Mouse (Mus musculus): ENCODE measurements around the gene Pum2. TPM values are rescaled to one million over a fixed set of nuclear protein-coding genes. Genes with fewer than 3 reads are reported as not detected.
"Not testable (repeated sequence)": the region's sequence is repeated elsewhere in the genome, so short reads cannot be mapped to it uniquely, and the experiment has no call there.

Gene Pum2
- polyA plus RNA-seq, 1 experiment from 2014 or later = 64.0 TPM

DNA sequence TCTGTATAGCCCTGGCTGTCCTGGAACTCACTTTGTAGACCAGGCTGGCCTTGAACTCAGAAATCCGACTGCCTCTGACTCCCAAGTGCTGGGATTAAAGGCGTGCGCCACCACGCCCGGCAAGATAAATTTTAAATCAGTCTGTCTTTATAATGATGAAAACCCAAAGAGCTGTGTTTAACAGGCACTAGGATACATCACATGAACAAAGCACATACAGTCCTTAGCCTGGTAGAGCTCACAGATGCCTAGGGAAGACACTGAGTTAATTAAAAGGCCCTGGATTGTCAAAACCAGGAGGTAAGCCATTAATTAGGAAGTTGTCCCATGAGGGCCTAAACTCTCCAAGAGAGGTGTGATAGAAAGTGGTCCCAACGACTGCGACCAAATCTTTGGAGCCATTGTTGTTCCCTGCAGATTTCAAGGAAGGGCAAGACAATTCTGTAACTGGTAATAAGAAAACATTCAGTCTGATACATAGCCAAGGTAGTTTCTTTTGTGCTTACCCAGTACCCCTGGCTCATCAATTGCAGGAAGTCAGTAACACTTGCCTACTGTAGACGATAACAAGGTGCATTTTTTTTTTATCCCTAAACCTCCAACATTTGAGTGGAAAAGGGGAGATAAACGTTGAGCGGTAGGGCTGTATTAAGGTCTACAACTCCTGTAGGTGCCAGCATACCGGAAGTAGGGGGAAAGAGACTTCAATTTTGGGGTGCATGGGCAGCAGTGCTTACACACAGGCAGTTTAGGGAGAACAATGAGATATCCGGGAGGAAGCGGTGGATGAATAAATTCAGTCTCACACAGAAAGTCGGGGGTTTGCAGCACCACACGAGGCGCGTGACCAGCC lies 587 bp upstream of the Pum2 start:
- H3K9me3 ChIP-seq (replicated peaks) = no peaks in the 10 kb centered on the region
- H3K27ac ChIP-seq = peak overlapping the region; percentile 98
- H3K9ac ChIP-seq = peak overlapping the region; percentile 73
- peak; percentile 7; the same call in 1 of the 2 replicates for ATAC-seq (ENCODE audit: low FRiP score)
- H3K4me3 ChIP-seq = peak overlapping the region; percentile 95
- 39% methylated on average over 17 of the region's 17 CpGs for WGBS
- peak overlapping the region; percentile 83 for H3K4me2 ChIP-seq (replicated peaks)
- peaks cover 19% of the 10 kb centered on the region for H3K4me1 ChIP-seq
- no peaks in the 10 kb centered on the region for H3K36me3 ChIP-seq
- no peaks in the 10 kb centered on the region for H3K27me3 ChIP-seq

DNA sequence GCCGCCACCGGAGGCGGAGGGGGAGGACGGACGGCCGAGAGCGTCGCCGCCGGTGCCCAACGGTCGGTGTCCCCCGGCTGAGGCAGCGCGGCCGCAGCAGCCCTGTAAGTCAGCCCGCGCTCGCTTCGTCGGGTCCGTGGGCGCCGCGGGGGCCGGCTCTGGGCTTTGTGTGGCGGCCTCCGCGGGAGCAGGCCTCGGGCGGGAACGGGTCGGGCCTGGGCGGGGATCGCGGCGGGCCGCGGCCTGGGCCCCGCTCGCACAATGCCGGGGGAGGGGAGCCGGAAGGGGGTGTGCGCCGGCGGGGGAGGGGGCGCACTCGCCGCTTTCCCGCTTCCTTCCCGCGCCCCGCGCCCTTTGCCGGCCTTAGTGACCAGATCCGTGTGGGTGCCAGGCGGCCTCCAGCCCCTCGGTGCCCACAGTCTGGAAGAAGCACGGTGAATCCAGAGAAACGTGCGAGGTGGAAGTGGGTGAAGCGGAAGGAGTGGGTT lies 487 bp downstream of the Pum2 start:
- ATAC-seq (ENCODE audit: low FRiP score) = peak; percentile 83
- H3K4me1 ChIP-seq = peaks cover 19% of the 10 kb centered on the region
- WGBS = under 1% methylated on average over 27 of the region's 62 CpGs

DNA sequence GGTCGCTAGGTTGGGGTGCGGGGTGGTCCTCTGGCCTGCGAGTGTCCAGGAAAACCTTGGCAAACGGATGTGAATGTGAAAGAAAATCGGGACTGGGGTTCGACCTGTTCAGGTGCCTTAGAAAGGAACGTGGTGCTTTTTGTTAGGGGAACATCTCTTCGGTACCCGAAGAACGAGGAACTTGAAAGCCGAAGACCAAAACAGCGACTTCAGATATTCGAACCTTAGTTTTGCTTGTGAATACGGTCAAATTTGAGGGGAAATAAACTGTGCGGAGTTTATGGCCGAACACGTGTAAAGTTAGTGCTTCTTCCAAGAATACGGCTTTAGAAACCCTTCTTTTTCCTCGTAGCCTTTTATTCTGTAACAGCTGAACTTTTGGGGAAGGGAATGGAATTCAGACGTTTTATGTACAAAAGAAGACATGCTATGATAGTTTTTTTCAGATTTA lies 982 bp downstream of the Pum2 start:
- no peaks in the 10 kb centered on the region for H3K36me3 ChIP-seq
- peak overlapping the region; percentile 98 for H3K27ac ChIP-seq
- under 1% methylated on average over 20 of the region's 20 CpGs for WGBS

More for the DNA sequence above, 487 bp downstream of the Pum2 start:
- H3K4me3 ChIP-seq = peak overlapping the region; percentile 95
- peak overlapping the region; percentile 98 for H3K27ac ChIP-seq
- peak overlapping the region; percentile 83 for H3K4me2 ChIP-seq (replicated peaks)
- H3K27me3 ChIP-seq = no peaks in the 10 kb centered on the region
- H3K36me3 ChIP-seq = no peaks in the 10 kb centered on the region
- peak overlapping the region; percentile 100 for H3K9ac ChIP-seq
- H3K9me3 ChIP-seq (replicated peaks) = no peaks in the 10 kb centered on the region

DNA sequence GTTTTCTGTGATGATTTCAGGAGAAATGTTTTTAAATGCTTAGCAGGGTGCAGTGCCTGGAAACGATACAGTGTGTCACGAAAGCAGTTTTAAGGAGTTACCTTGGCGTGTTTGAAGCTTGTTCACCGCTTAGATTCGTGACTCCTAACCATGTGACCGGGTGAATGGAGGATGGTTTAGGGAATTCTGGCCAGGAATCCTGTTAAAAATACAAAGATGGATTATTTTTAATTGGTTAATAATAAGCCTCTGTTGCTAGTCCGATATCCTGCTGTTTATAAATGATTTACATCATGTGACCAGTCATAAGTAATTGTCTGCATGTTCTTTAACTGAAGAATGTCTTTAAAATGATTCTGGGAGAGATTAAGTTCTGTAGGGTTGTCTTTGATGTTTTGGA lies 1.4 kb downstream of the Pum2 start:
- Histone ChIP-seq H3K4me1 (peaks cover 19% of the 10 kb centered on the region), H3K9me3 (replicated peaks) (no peaks in the 10 kb centered on the region), H3K4me2 (replicated peaks) (peak overlapping the region; percentile 83), H3K27me3 (no peaks in the 10 kb centered on the region), H3K9ac (peak overlapping the region; percentile 100), H3K27ac (no peak overlapping the region), H3K36me3 (0 out of 2 replicates have a peak, but pooled peaks cover under 1% of the 10 kb centered on the region), H3K4me3 (peak overlapping the region; percentile 95)
- no peak for ATAC-seq (ENCODE audit: low FRiP score)
- WGBS = under 1% methylated on average over 7 of the region's 7 CpGs

More for the DNA sequence above, 982 bp downstream of the Pum2 start:
- Histone ChIP-seq H3K9me3 (replicated peaks) (no peaks in the 10 kb centered on the region), H3K4me2 (replicated peaks) (peak overlapping the region; percentile 83), H3K4me1 (peaks cover 19% of the 10 kb centered on the region), H3K9ac (peak overlapping the region; percentile 100), H3K27me3 (no peaks in the 10 kb centered on the region), H3K4me3 (peak overlapping the region; percentile 95)
- no peak for ATAC-seq (ENCODE audit: low FRiP score)

DNA sequence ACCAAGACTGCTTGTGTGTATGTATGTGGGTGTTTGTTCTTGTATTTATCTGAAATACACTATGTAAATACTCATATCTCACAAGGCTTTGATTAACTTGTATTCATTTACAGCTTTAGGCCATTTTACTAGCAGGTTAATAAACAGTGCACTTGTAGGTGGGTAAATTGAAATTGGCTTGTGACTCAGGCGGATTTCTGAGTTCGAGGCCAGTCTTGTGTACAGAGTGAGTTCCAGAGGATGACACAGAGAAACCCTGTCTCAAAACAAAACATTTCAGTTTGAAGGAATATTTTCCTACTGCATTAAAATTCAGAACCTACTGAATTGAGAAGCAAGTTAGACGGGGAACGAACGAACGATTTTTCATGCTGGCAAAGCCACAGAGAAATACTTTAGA lies 2.4 kb downstream of the Pum2 start:
- ATAC-seq (ENCODE audit: low FRiP score) = no peak
- Histone ChIP-seq H3K4me3 (peak overlapping the region; percentile 24), H3K9ac (0 out of 2 replicates have a peak overlapping the region, but pooled peaks have one; percentile 41), H3K27ac (no peak overlapping the region), H3K27me3 (no peaks in the 10 kb centered on the region), H3K4me2 (replicated peaks) (peak overlapping the region; percentile 83), H3K9me3 (replicated peaks) (no peaks in the 10 kb centered on the region), H3K36me3 (0 out of 2 replicates have a peak, but pooled peaks cover 3% of the 10 kb centered on the region), H3K4me1 (peaks cover 19% of the 10 kb centered on the region)
- 74% methylated on average over 6 of the region's 6 CpGs for WGBS

DNA sequence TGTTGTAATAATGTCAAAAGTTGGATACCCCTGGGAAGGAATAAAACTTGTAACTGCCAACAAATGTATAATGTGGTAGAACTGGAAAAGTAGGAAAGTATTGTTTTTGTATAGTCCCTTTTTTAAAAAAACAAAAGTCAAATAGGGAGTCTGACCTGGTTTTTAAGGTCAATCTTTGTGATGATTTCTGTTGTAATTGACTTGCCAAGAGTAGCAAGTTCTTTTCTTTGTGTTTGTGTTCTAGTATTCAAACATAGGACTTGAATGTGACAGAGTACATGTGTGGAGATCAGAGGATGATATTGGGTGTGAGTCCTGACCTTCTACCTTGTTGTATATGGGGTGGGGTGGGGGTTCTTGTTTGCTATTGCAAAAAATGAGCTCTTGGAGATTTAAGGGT lies 4.0 kb downstream of the Pum2 start:
- Histone ChIP-seq H3K27me3 (no peaks in the 10 kb centered on the region), H3K27ac (no peak overlapping the region), H3K4me3 (no peak overlapping the region), H3K4me2 (replicated peaks) (no peak overlapping the region), H3K9ac (no peak overlapping the region), H3K4me1 (peaks cover 19% of the 10 kb centered on the region), H3K36me3 (0 out of 2 replicates have a peak, but pooled peaks cover 3% of the 10 kb centered on the region), H3K9me3 (replicated peaks) (no peaks in the 10 kb centered on the region)
- ATAC-seq (ENCODE audit: low FRiP score) = no peak

DNA sequence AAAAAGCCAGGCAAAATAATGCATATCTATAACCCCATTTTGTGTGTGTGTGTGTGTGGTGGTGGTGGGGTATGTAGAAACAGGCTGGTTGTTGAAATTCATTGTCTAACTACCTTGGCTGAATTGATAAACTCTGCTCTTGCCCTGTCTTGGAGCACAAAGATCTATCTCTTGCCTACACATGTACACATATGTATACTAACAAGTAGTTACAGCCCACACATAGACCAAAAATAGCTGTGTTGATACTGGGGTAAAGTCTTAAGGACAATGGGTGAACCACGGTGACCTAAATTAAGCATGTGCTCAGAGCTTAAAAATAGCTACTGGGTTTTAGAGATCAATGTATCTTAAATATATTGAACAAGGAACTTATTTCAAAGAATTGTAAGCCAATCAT lies 10.3 kb downstream of the Pum2 start:
- no peak for ATAC-seq (ENCODE audit: low FRiP score)
- Histone ChIP-seq H3K9ac (no peak overlapping the region), H3K4me1 (no peaks in the 10 kb centered on the region), H3K4me2 (replicated peaks) (no peak overlapping the region), H3K36me3 (0 out of 2 replicates have a peak, but pooled peaks cover 3% of the 10 kb centered on the region), H3K27ac (no peak overlapping the region), H3K4me3 (no peak overlapping the region), H3K27me3 (no peaks in the 10 kb centered on the region), H3K9me3 (replicated peaks) (no peaks in the 10 kb centered on the region)
- WGBS = 96% methylated on average over 1 of the region's 1 CpGs

DNA sequence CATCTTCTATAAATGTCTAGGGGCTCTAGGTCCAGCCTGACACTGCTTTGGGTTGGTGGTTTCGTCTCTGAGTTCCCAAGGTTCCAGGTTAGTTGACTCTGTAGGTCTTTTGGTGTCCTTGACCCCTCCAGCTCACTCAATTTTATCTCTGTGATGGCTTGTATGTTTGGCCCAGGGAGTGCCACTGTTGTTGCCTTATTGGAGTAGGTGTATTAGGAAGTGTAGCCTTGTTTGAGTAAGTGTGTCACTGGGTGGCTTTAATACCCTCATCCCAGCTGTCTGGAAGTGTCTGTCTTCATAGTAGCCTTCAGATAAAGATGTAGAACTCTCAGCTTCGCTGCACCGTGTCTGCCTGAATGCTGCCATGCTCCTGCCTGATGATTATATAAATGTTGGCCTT lies 11.1 kb downstream of the Pum2 start:
- no peak overlapping the region for H3K4me3 ChIP-seq
- H3K27ac ChIP-seq = no peak overlapping the region
- H3K9ac ChIP-seq = no peak overlapping the region
- H3K4me1 ChIP-seq = no peaks in the 10 kb centered on the region
- no peak for ATAC-seq (ENCODE audit: low FRiP score)
- 95% methylated on average over 3 of the region's 3 CpGs for WGBS
- H3K4me2 ChIP-seq (replicated peaks) = no peak overlapping the region
- H3K27me3 ChIP-seq = no peaks in the 10 kb centered on the region
- H3K9me3 ChIP-seq (replicated peaks) = no peaks in the 10 kb centered on the region
- H3K36me3 ChIP-seq = 0 out of 2 replicates have a peak, but pooled peaks cover 3% of the 10 kb centered on the region

DNA sequence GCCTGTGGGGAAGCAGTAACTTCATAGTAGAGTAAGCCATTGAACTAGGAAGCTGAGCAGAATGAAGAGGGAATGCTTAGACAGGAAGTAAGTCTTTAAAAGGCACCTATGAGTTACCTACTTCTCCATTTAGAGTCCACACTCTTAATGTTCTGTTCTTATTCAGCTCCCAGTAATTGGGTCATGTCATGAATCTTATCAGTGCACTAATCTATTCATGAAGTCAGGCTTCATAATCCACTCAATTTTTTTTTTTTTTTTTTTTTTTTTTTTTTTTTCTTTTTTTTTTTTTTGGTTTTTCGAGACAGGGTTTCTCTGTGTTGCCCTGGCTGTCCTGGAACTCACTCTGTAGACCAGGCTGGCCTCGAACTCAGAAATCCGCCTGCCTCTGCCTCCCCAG lies 15.9 kb downstream of the Pum2 start:
- WGBS = 82% methylated on average over 3 of the region's 3 CpGs
- not testable (repeated sequence) for H3K9ac ChIP-seq; H3K4me3 ChIP-seq; H3K4me1 ChIP-seq; H3K27ac ChIP-seq; H3K27me3 ChIP-seq; H3K9me3 ChIP-seq (replicated peaks); H3K4me2 ChIP-seq (replicated peaks); H3K36me3 ChIP-seq; ATAC-seq (ENCODE audit: low FRiP score)

DNA sequence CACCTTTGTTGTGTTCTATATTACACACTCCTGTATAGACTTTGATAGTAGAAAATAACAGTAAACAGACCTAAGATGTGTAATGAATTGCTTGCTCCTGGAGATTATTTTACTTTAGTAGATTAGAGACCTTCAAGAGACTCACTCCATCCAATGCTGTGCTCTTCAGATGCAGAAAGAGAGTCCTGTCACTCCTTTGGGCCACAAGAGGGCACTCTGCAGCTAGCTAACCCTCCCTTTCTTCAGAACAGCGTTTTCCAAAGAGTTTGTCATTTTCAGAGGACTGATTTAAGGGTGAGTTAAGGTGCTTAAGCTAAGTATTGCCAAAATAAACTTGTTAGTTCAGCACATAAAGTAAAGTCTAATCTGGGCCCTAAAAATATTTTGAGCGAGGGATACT lies 25.0 kb downstream of the Pum2 start:
- Histone ChIP-seq H3K27ac (no peak overlapping the region), H3K4me3 (no peak overlapping the region), H3K4me1 (no peaks in the 10 kb centered on the region), H3K27me3 (no peaks in the 10 kb centered on the region), H3K9me3 (replicated peaks) (no peaks in the 10 kb centered on the region), H3K4me2 (replicated peaks) (no peak overlapping the region), H3K36me3 (0 out of 2 replicates have a peak, but pooled peaks cover 2% of the 10 kb centered on the region), H3K9ac (no peak overlapping the region)
- ATAC-seq (ENCODE audit: low FRiP score) = no peak
- 73% methylated on average over 2 of the region's 2 CpGs for WGBS

DNA sequence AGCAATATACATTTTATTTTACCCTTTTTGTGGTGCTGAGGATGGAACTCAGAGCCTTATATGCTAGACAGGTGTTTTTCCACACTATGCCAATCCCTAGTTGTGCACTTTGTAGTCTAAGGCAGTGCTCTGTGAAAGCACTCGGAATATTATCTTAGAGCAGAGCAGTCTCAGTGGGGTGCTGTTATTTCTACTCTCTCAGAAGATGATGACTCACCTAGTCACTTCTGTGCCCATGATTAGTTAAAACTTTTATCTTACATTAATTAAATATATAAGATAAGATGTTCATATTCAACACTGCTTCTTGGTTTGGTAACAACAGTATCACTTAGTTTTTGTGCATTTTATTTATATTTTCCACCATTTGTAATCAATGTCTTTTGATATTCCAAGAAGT lies 30.1 kb downstream of the Pum2 start:
- H3K4me2 ChIP-seq (replicated peaks) = no peak overlapping the region
- H3K9me3 ChIP-seq (replicated peaks) = no peaks in the 10 kb centered on the region
- H3K4me3 ChIP-seq = no peak overlapping the region
- H3K27ac ChIP-seq = no peak overlapping the region
- H3K9ac ChIP-seq = no peak overlapping the region
- WGBS = 64% methylated on average over 1 of the region's 1 CpGs
- no peak for ATAC-seq (ENCODE audit: low FRiP score)
- H3K36me3 ChIP-seq = peaks cover 11% of the 10 kb centered on the region; the same call in 1 of the 2 replicates
- no peaks in the 10 kb centered on the region for H3K27me3 ChIP-seq
- H3K4me1 ChIP-seq = no peaks in the 10 kb centered on the region

DNA sequence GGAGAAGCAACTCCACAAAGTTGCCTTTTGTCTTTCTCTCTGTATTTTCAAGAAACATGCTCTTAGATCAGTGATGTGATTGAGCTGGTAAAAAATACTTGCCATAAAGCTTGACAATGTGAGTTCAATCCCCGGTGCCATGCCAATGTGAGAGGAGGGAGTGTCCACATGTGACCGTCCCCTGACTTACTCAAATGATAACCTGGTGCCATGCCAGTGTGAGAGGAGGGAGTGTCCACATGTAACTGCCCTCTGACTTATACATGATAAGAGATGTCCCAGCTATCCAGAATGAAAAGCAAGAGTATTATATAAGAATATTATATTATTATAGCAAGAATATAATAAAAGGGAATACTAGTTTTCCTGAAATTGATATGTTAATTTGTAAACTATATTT lies 34.9 kb downstream of the Pum2 start:
- no peak for ATAC-seq (ENCODE audit: low FRiP score)
- H3K27me3 ChIP-seq = no peaks in the 10 kb centered on the region
- 92% methylated on average over 2 of the region's 2 CpGs for WGBS
- no peak overlapping the region for H3K9ac ChIP-seq
- peaks cover 16% of the 10 kb centered on the region for H3K36me3 ChIP-seq
- H3K4me3 ChIP-seq = no peak overlapping the region
- H3K27ac ChIP-seq = no peak overlapping the region
- H3K4me2 ChIP-seq (replicated peaks) = no peak overlapping the region
- H3K9me3 ChIP-seq (replicated peaks) = no peaks in the 10 kb centered on the region
- no peaks in the 10 kb centered on the region for H3K4me1 ChIP-seq
